Mouse (Mus musculus) CD4-positive helper T cell, adult 2 months (primary cell): ENCODE data around the gene Rfx7.
"Not testable (repeated sequence)": the region's sequence is repeated elsewhere in the genome, so short reads cannot be mapped to it uniquely, and the experiment has no call there.

Experiments used
- DNase-seq: peaks from one replicate; pipeline ENCODE4 v3.0.0-alpha.2; 2012; ENCODE audit warnings: low read depth, missing footprints, low spot score

Gene Rfx7

GRCm38 (mm10) chr9:72639843-72640621 is 108.0 kb downstream of the Rfx7 start:
- DNase-seq: peak; percentile 16

- DNase-seq: no peak
Measured at GRCm38 (mm10) chr9:72640642-72641041, 108.6 kb downstream of the Rfx7 start.

GRCm38 (mm10) chr9:72641093-72641680 is 109.1 kb downstream of the Rfx7 start:
- DNase-seq: no peak

- DNase-seq: not testable (repeated sequence)
Measured at GRCm38 (mm10) chr9:72642756-72643447, 110.9 kb downstream of the Rfx7 start.

- no peak for DNase-seq
Measured at GRCm38 (mm10) chr9:72643651-72644417, 111.8 kb downstream of the Rfx7 start.

- DNase-seq: no peak
Measured at GRCm38 (mm10) chr9:72644418-72645110, 112.5 kb downstream of the Rfx7 start.

DNA sequence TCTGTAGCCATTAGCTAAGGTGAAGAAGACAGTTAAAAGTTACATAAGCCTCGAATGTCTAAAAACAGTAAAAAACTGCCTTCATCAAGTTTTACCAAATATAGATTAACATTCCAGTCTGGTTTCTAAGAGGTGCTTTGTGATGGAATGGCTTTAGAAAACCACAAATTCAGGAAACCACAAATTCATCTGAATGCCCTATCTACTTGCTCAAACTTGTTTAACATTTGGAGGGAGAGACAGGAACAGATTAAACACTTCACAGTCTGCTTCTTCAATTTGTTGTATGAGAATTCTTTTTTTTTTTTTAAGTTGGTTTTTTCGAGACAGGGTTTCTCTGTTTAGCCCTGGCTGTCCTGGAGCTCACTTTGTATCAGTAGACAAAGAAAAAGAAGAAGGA is 117.7 kb downstream of the Rfx7 start:
- DNase-seq: no peak

GRCm38 (mm10) chr9:72652961-72653360 is 120.9 kb downstream of the Rfx7 start:
- DNase-seq: no peak

DNA sequence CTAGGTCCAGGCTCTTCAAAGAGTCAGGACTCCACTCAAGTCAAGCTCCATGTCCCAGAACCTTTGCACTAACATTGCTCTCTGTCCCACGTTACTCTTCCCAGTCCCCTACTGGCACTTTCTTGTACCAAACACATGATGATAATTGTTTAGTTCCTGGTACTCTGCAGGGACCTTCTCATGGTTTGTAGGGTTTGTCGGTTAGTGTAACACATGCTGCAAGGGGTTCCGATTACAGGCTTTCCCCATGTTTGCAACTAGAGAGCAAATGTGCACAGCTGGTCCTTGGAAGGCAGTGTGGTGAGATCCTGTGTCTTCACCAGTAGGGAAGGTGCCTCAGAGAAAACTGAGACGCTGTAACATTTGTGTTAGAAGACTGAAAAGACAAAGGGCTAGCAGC is 121.5 kb downstream of the Rfx7 start:
- no peak for DNase-seq

GRCm38 (mm10) chr9:72654593-72655242 is 122.7 kb downstream of the Rfx7 start:
- DNase-seq: peak; percentile 39

- no peak for DNase-seq
Measured at GRCm38 (mm10) chr9:72655602-72656001, 123.6 kb downstream of the Rfx7 start.

DNA sequence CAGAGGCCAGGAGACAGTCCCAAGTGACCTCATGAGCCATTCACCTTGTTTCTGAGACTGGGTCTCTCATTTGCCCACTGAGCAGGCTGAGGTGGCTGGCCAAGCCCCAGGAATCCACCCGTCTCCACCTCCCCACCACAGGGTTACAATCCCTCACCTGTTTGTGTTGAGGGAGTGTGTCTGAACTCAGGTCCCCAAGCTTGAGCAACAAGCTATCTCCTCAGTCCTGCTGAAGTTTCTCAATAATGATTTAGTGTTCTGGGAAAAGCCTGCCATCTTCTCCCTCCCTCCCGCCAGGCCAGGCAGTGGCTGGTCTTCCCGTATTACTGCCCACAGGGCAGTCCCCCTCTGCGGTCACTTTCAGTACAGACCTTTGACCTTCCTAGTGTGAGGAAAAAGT is 124.5 kb downstream of the Rfx7 start:
- DNase-seq: no peak

GRCm38 (mm10) chr9:72656940-72657339 is 124.9 kb downstream of the Rfx7 start:
- DNase-seq: no peak

- DNase-seq: no peak
Measured at GRCm38 (mm10) chr9:72657694-72658093, 125.7 kb downstream of the Rfx7 start.

DNA sequence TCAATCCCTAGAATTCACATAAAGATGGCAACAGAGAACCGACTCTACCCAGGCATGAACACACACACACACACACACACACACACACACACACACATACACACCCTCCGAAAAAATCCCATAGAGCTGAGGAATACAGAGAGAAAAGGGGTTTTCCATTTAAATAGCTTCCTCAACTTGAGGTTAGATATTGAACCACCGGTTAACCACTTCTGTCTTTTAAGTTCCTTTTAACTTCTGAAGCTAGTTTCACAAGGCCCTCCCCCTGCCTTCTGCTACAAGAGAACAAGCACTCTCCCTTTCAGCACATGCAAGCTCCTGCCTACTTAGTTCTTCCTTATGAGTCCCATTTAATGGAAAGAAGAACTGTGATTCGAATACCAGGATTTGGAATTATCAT is 128.1 kb downstream of the Rfx7 start:
- peak; percentile 90 for DNase-seq

GRCm38 (mm10) chr9:72660911-72661310 is 128.9 kb downstream of the Rfx7 start:
- DNase-seq: no peak

DNA sequence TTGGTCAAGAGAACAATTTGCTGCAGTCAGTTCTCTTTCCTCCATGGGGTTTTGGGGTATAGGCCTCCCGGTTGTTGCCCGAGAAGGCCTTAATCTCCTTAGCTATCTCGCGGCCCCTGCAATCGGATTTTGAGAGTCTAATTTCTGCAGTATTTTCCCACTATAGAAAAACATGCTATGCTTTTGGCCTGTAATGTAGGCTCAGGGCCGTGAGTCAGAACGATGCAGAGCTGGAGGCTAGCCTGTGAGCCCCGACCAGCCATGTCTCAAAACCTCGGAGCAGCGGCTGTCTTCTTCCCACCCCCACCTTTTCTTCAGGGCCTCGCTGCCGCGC is 129.5 kb downstream of the Rfx7 start:
- no peak for DNase-seq

GRCm38 (mm10) chr9:72661895-72662661 is 130.0 kb downstream of the Rfx7 start, which contains the start of gene Nedd4:
Nedd4 (plus strand) TSS chr9:72662346.
- DNase-seq: peak; percentile 68

DNA sequence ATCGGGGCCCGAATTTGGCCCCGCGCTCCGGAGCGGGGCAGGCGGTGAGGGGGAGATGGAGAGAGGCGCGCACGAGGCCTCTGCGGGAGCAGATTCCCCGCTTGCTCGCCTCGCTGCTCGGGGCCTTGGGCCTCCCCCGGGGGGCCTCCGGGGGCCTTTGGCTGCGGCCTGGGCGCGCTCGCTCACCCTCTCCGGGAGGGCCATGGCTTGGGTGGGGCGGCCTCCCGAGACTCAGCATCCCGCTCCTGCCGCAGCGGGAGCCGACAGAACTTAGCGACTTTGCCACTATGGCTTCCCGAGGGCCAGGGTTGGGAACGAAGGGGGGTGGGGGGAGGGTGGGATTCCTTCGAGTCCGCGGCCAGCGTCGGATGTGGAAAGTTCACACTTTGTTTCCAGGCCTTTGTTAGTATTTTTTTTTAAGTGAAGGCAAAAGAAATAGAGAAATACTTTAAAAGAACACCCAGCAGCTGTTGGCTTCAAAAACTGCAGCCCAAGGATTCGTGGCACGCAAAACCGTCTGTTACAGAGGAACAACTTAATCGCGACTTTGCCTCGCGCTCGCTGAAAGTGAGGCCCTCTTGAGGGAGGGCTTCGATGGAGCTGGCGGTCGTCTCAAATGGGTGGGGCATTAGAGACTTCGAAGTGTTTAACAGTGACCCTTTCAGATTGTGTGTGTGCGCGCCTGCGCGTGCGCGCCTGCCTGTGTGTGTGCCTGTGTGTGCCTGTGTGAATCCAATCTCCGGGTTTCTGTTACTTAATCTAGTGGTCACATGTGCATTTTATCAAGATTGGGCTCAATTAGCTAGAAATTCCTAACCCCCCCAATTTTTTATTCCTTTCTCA is 130.9 kb downstream of the Rfx7 start:
- DNase-seq: peak; percentile 25
